Mouse (Mus musculus) ES-Bruce4 (cell line): ENCODE measurements around the gene Gpx6.

Source experiments
- CTCF ChIP-seq: IDR thresholded peaks from one replicate; pipeline ENCODE4 v1.8.1; 2011; ENCODE audit warnings: low read depth, low read length
- POLR2A ChIP-seq: IDR thresholded peaks from one replicate; pipeline ENCODE4 v1.8.1; 2011; ENCODE audit warnings: low read length; ENCODE audit not compliant: insufficient read depth

- no peak for TF ChIP-seq POLR2A
- no peak for TF ChIP-seq CTCF
Measured at GRCm38 (mm10) chr13:21327424-21327823, 15.5 kb downstream of the Gpx6 start.
